Mouse (Mus musculus): Measurements from ENCODE around the gene Srbd1. TPM values are rescaled to one million over a fixed set of nuclear protein-coding genes. Genes with fewer than 3 reads are reported as not detected.
A peak's percentile ranks its signal among the peaks of the same experiment; 100 is the strongest.

Gene Srbd1
- polyA plus RNA-seq, 1 experiment from 2014 or later, result 13.3 TPM

DNA sequence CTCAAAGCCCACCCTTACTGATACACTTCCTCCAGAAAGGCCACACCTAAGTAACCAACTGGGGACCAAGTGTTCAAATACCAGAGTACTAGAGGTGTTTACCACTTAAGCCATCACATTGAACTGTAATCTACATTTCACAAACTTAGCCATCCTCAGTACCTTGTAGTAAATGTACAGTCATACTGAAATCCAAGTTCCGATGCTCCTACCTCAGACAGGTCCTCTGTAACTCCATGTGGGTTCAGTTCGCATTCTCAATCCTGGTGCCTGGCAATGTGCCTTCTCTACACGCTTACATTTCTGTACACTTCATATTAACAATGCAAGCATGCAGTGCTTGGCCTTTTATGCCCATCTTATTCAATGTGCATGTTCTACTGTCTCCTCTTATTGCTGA lies 77.5 kb downstream of the Srbd1 start:
- 97% methylated on average over 3 of the region's 3 CpGs for WGBS

DNA sequence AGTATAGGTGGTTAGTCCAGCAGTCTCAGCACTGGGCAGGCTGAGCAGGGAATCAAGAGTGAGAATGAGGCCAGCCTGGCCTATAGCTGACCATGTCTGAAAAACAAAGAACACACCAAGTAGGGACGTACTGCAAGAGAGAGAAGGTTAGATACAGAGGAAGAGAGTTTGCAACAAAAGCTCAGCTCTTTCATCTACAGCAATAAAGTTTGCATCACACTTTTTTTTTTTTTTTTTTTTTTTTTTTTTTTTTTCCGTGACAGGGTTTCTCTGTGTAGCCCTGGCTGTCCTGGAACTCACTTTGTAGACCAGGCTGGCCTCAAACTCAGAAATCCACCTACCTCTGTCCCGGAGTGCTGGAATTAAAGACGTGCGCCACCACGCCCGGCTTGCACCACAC lies 79.1 kb downstream of the Srbd1 start:
- H3K4me2 ChIP-seq (ENCODE audit: low read length), result no peak overlapping the region
- no peak overlapping the region for H3K4me3 ChIP-seq (ENCODE audit: low read length)
- H3K36me3 ChIP-seq (ENCODE audit: control insufficient read depth, insufficient read depth, low read length), result no peaks in the 10 kb centered on the region
- H3K27ac ChIP-seq (ENCODE audit: low read depth, low read length), result no peak overlapping the region
- ATAC-seq, result no peak
- no peaks in the 10 kb centered on the region for H3K9me3 ChIP-seq (ENCODE audit: control insufficient read depth, low read length)
- H3K9ac ChIP-seq (ENCODE audit: low read depth, low read length), result no peak overlapping the region
- no peaks in the 10 kb centered on the region for H3K4me1 ChIP-seq (ENCODE audit: control insufficient read depth, insufficient read depth, low read depth, low read length)
- no peaks in the 10 kb centered on the region for H3K27me3 ChIP-seq (replicated peaks; ENCODE audit: control insufficient read depth, insufficient read depth, low read length)
- 89% methylated on average over 6 of the region's 7 CpGs for WGBS

More for the DNA sequence above, 77.5 kb downstream of the Srbd1 start:
- H3K4me3 ChIP-seq (ENCODE audit: low read length), result no peak overlapping the region
- H3K27ac ChIP-seq (ENCODE audit: low read depth, low read length), result no peak overlapping the region
- no peak for ATAC-seq
- H3K4me2 ChIP-seq (ENCODE audit: low read length), result no peak overlapping the region
- no peaks in the 10 kb centered on the region for H3K9me3 ChIP-seq (ENCODE audit: control insufficient read depth, low read length)
- no peaks in the 10 kb centered on the region for H3K36me3 ChIP-seq (ENCODE audit: control insufficient read depth, insufficient read depth, low read length)
- H3K9ac ChIP-seq (ENCODE audit: low read depth, low read length), result no peak overlapping the region
- H3K27me3 ChIP-seq (replicated peaks; ENCODE audit: control insufficient read depth, insufficient read depth, low read length), result no peaks in the 10 kb centered on the region
- H3K4me1 ChIP-seq (ENCODE audit: control insufficient read depth, insufficient read depth, low read depth, low read length), result no peaks in the 10 kb centered on the region

DNA sequence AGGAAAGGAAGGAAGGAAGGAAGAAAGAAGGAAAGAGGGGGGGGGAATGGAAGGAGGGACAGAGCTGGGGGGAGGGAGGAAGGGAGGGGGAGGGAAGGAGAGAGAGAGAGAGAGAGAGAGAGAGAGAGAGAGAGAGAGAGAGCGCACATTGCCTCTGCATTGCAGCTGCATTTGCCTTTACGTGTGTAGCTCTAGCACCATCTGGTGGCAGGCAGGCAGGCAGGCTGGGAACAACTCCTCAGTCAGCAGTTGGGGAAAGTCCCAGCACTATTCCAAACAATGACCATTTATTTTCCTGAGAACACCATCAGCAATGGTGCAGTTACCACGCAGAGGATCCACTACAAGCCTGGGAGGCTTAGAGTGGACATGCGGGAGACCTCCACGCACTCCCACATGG lies 81.5 kb downstream of the Srbd1 start:
- H3K27ac ChIP-seq (ENCODE audit: low read depth, low read length), result no peak overlapping the region

DNA sequence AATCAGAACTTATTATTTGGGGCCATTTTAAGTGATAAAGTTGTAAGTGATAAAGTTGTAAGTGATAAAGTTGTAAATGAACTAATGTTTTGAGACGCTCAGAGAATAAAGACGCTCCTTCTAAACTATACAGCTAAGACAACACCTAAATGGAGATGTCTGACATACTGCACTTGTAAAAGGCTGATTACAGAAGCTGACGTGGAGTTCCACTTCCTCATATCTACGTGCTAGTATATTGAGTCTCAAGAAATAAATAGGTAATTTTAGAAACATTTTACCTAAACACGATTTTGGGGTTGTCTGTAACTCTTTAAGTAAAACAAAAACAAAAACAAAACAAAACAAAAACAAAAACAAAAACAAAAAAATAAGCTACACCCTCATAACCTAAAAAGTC lies 84.1 kb downstream of the Srbd1 start:
- H3K9ac ChIP-seq (ENCODE audit: low read depth, low read length), result no peak overlapping the region
- no peak overlapping the region for H3K27ac ChIP-seq (ENCODE audit: low read depth, low read length)
- H3K4me2 ChIP-seq (ENCODE audit: low read length), result no peak overlapping the region
- H3K9me3 ChIP-seq (ENCODE audit: control insufficient read depth, low read length), result no peaks in the 10 kb centered on the region
- no peak for ATAC-seq
- H3K36me3 ChIP-seq (ENCODE audit: control insufficient read depth, insufficient read depth, low read length), result no peaks in the 10 kb centered on the region
- no peaks in the 10 kb centered on the region for H3K4me1 ChIP-seq (ENCODE audit: control insufficient read depth, insufficient read depth, low read depth, low read length)
- no peaks in the 10 kb centered on the region for H3K27me3 ChIP-seq (replicated peaks; ENCODE audit: control insufficient read depth, insufficient read depth, low read length)
- 89% methylated on average over 5 of the region's 5 CpGs for WGBS
- H3K4me3 ChIP-seq (ENCODE audit: low read length), result no peak overlapping the region

More for the DNA sequence above, 81.5 kb downstream of the Srbd1 start:
- H3K27me3 ChIP-seq (replicated peaks; ENCODE audit: control insufficient read depth, insufficient read depth, low read length), result no peaks in the 10 kb centered on the region
- H3K9me3 ChIP-seq (ENCODE audit: control insufficient read depth, low read length), result no peaks in the 10 kb centered on the region
- H3K9ac ChIP-seq (ENCODE audit: low read depth, low read length), result no peak overlapping the region
- H3K4me3 ChIP-seq (ENCODE audit: low read length), result no peak overlapping the region
- no peaks in the 10 kb centered on the region for H3K4me1 ChIP-seq (ENCODE audit: control insufficient read depth, insufficient read depth, low read depth, low read length)
- ATAC-seq, result peak; percentile 69; the same call in 1 of the 2 replicates
- H3K4me2 ChIP-seq (ENCODE audit: low read length), result no peak overlapping the region
- WGBS, result 9% methylated on average over 5 of the region's 5 CpGs
- H3K36me3 ChIP-seq (ENCODE audit: control insufficient read depth, insufficient read depth, low read length), result no peaks in the 10 kb centered on the region

DNA sequence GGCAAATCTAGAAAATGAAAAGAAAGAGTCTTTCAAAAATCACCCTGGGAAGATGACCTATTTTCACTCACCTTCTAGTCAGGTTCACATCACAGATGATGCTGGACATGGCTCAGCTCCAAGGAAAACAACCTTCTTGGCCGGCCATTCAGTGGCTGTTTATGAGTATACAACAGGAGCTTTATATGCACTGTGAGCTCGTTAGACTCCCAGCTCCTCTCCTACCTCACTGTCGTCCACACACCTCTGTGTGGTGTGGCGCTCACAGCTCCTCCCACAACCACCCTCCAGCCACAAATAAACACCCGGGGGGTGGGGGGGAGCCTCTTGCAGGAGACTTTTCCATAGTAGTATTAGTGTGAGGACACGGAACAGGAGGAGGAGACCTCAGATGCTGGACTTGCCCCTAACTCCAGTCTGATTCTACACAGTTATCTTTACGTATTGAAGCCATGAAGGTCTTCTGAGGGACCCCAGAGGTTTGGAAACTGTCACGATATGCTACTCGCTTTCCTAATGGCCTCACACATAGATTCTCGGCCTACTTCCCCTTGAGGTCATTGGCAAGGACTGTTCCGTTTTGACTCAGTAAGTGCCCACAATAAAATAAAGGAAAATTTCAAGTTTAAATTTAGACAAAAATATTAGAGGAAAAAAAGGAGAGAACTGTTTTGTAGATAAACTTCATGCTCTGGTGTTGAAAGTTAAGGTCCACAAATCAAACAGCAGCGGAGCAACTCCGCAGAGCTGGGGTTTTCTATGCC lies 104.6 kb downstream of the Srbd1 start:
- Histone ChIP-seq H3K27me3 (replicated peaks; ENCODE audit: control insufficient read depth, insufficient read depth, low read length) (no peaks in the 10 kb centered on the region), H3K27ac (ENCODE audit: low read depth, low read length) (no peak overlapping the region), H3K9ac (ENCODE audit: low read depth, low read length) (no peak overlapping the region), H3K36me3 (ENCODE audit: control insufficient read depth, insufficient read depth, low read length) (no peaks in the 10 kb centered on the region), H3K4me3 (ENCODE audit: low read length) (no peak overlapping the region), H3K9me3 (ENCODE audit: control insufficient read depth, low read length) (no peaks in the 10 kb centered on the region), H3K4me2 (ENCODE audit: low read length) (no peak overlapping the region), H3K4me1 (ENCODE audit: control insufficient read depth, insufficient read depth, low read depth, low read length) (no peaks in the 10 kb centered on the region)
- 73% methylated on average over 13 of the region's 13 CpGs for WGBS
- no peak for ATAC-seq

DNA sequence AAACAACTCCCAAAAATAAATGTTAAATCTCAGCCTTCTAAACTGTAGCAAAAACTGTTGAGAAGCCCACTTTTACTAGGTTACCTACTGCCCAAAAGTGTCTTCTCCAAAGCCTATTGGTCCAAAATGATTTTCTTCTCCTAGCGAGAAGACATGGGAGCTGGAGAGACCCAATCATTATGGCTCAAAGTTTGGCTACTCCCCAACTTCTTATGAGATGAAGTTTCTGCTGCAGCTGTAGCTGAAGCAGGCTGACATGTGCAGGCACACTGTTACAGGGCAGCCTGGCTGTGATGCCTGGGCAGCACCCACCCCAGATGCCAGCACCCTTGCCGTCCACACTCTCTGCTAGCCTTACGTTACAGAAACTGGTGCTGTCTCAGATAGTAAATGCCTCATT lies 105.2 kb downstream of the Srbd1 start:
- no peaks in the 10 kb centered on the region for H3K27me3 ChIP-seq (replicated peaks; ENCODE audit: control insufficient read depth, insufficient read depth, low read length)
- H3K27ac ChIP-seq (ENCODE audit: low read depth, low read length), result no peak overlapping the region
- no peak overlapping the region for H3K4me3 ChIP-seq (ENCODE audit: low read length)
- no peak overlapping the region for H3K4me2 ChIP-seq (ENCODE audit: low read length)
- 79% methylated on average over 3 of the region's 3 CpGs for WGBS
- no peaks in the 10 kb centered on the region for H3K4me1 ChIP-seq (ENCODE audit: control insufficient read depth, insufficient read depth, low read depth, low read length)
- no peak overlapping the region for H3K9ac ChIP-seq (ENCODE audit: low read depth, low read length)
- no peaks in the 10 kb centered on the region for H3K36me3 ChIP-seq (ENCODE audit: control insufficient read depth, insufficient read depth, low read length)
- no peaks in the 10 kb centered on the region for H3K9me3 ChIP-seq (ENCODE audit: control insufficient read depth, low read length)
- ATAC-seq, result no peak

DNA sequence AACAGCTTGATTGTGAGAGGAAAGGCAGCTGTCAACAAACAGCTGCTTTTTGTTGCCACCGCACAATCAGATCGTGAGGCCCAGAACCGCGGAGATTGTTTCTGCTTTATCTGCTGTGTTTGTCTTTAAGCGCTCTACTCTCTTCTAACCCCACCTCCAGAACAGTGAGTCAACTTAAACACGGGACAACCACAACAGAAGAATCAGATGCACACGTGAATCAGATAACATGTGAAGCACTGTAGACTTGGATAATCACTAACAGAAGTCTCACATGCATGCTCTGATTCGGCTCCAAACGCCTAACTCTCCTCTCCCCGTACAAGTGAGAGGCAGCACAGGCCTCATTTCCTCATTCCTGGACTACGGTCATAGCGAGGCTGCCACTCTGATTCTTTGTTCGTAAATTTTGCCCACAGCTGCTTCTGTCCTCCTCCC lies 106.7 kb downstream of the Srbd1 start:
- ATAC-seq, result no peak

DNA sequence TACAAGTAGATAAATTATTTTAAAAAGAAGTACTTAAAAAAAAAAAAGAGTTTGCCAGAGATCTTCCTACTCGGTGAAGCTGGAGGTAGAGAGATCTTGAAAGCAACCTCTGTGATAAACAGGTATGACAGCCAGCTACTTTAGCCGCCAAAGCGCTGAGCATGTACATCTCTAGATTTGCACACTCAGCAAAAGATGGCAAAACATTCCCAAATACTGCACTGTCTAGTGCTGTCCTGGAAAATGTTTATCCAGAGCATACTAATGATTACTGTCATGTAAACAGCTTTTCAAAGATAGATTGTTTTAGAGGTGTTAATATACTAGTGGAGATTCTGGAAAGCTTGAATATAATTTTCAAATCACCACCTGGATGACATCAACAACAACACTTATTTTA lies 109.4 kb downstream of the Srbd1 start:
- 80% methylated on average over 3 of the region's 3 CpGs for WGBS
- Histone ChIP-seq H3K9ac (ENCODE audit: low read depth, low read length) (no peak overlapping the region), H3K4me1 (ENCODE audit: control insufficient read depth, insufficient read depth, low read depth, low read length) (no peaks in the 10 kb centered on the region), H3K4me2 (ENCODE audit: low read length) (no peak overlapping the region), H3K27me3 (replicated peaks; ENCODE audit: control insufficient read depth, insufficient read depth, low read length) (no peaks in the 10 kb centered on the region), H3K27ac (ENCODE audit: low read depth, low read length) (no peak overlapping the region), H3K36me3 (ENCODE audit: control insufficient read depth, insufficient read depth, low read length) (no peaks in the 10 kb centered on the region), H3K4me3 (ENCODE audit: low read length) (no peak overlapping the region), H3K9me3 (ENCODE audit: control insufficient read depth, low read length) (no peaks in the 10 kb centered on the region)
- no peak for ATAC-seq

More for the DNA sequence above, 106.7 kb downstream of the Srbd1 start:
- Histone ChIP-seq H3K27me3 (replicated peaks; ENCODE audit: control insufficient read depth, insufficient read depth, low read length) (no peaks in the 10 kb centered on the region), H3K4me1 (ENCODE audit: control insufficient read depth, insufficient read depth, low read depth, low read length) (no peaks in the 10 kb centered on the region), H3K27ac (ENCODE audit: low read depth, low read length) (no peak overlapping the region), H3K9me3 (ENCODE audit: control insufficient read depth, low read length) (no peaks in the 10 kb centered on the region), H3K9ac (ENCODE audit: low read depth, low read length) (no peak overlapping the region), H3K4me3 (ENCODE audit: low read length) (no peak overlapping the region), H3K36me3 (ENCODE audit: control insufficient read depth, insufficient read depth, low read length) (no peaks in the 10 kb centered on the region), H3K4me2 (ENCODE audit: low read length) (no peak overlapping the region)
- 63% methylated on average over 13 of the region's 13 CpGs for WGBS

DNA sequence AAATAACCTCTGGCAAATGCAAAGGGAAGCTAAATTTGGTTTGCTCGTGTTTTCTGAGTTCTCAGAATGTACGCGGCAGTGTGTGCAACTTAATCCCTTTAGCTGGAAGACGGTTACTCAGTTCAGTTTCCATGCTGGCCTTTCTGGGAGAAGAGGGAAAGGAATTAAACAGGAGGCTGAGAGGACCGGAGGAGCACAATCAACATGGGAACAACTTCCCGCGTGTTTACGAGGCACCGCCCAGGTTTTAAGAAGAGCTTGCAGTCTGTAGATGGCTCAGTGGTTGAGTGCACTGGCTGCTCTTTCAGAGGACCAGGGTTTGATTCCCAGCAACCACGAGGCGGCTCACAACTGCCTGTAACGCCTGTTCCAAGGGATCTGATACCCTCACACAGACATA lies 109.8 kb downstream of the Srbd1 start:
- 90% methylated on average over 12 of the region's 12 CpGs for WGBS

More for the DNA sequence above, 109.8 kb downstream of the Srbd1 start:
- Histone ChIP-seq H3K27ac (ENCODE audit: low read depth, low read length) (no peak overlapping the region), H3K4me3 (ENCODE audit: low read length) (no peak overlapping the region), H3K27me3 (replicated peaks; ENCODE audit: control insufficient read depth, insufficient read depth, low read length) (no peaks in the 10 kb centered on the region), H3K36me3 (ENCODE audit: control insufficient read depth, insufficient read depth, low read length) (no peaks in the 10 kb centered on the region), H3K4me2 (ENCODE audit: low read length) (no peak overlapping the region), H3K4me1 (ENCODE audit: control insufficient read depth, insufficient read depth, low read depth, low read length) (no peaks in the 10 kb centered on the region), H3K9ac (ENCODE audit: low read depth, low read length) (no peak overlapping the region), H3K9me3 (ENCODE audit: control insufficient read depth, low read length) (no peaks in the 10 kb centered on the region)
- no peak for ATAC-seq
